Mouse (Mus musculus): Measurements from ENCODE around the gene Tuba8. TPM values are rescaled to one million over a fixed set of nuclear protein-coding genes. Genes with fewer than 3 reads are reported as not detected.

The Tuba8 gene
- not detected for total RNA-seq (2023)

DNA sequence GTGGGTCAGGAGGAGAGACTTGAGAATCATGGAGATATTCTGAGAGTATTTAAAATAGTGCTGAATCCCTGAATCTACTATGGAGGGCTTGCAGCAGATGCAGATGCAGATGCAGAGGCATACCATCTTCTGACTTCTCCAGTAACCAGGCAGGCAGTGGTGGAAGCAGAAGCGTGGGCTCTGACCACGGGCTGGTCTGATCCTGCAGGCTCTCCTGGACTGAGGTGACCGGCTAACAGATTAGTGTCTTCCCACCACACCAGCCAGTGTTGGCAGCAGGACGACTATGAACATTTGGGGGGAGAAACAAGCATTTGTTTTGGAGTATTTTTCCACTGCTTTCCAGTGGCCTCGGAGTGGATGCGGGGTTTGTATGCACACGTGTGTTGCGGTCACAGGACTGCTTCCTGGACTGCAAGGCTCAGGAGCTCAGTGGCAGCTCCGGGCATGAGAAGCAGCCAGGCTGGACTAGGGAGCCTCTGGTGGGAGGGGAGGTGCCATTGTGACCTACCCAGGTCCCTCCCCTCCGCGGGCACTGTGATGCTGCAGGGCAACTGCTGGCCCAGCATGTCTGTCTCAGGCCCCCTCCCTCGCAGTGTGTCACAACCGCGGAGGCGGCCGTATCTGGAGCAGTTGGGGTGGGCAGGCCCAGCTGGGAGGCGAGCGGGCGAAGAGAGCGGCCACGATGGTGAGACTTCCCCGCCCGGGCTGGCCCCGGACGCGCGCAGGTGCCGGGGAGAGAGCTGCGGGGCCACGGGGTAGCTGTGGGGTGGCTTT lies at the start of gene Tuba8:
TSS of gene Tuba8 (plus strand) at position 548 of the 777 bp plus-strand sequence.

DNA sequence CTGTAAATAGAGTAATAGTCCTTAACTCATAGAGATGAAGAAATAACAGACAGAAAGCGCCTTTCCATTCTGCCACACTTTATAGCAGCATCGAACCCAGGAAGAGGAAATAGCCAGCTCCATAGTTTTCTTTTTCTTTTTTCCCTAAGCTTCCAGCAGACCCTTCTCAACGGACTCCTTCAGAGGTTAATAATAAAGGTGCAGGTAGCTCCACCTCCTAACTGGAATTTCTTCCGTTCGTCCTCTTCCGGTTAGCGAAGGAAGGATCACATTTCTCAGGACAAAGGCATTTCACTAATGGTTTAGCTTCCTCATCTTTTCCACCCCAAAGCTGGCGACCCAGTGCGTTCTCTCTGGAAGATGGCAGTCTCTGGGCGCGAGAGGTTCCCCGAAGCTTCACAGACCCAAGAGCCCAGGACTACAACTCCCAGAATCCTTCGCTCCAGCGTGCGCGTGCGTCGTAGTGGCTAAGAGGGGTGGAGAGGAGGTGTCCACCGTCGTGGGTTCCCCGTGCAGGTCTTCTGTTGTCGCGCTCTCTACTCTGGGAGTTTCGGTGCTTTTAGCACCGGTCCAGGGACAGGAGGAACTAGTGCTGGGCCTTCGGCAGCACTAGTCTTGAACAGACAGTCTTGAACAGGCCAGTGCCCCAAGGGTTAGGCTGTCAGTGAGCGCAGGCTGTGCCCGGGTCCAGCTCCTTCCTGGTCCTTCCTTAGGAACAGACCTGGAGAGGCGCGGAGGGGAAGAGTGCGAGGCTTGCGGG lies 26.9 kb upstream of the Tuba8 start, which contains the start of gene Pex26:
TSS of gene Pex26 (plus strand) at position 254 of the 760 bp plus-strand sequence.

DNA sequence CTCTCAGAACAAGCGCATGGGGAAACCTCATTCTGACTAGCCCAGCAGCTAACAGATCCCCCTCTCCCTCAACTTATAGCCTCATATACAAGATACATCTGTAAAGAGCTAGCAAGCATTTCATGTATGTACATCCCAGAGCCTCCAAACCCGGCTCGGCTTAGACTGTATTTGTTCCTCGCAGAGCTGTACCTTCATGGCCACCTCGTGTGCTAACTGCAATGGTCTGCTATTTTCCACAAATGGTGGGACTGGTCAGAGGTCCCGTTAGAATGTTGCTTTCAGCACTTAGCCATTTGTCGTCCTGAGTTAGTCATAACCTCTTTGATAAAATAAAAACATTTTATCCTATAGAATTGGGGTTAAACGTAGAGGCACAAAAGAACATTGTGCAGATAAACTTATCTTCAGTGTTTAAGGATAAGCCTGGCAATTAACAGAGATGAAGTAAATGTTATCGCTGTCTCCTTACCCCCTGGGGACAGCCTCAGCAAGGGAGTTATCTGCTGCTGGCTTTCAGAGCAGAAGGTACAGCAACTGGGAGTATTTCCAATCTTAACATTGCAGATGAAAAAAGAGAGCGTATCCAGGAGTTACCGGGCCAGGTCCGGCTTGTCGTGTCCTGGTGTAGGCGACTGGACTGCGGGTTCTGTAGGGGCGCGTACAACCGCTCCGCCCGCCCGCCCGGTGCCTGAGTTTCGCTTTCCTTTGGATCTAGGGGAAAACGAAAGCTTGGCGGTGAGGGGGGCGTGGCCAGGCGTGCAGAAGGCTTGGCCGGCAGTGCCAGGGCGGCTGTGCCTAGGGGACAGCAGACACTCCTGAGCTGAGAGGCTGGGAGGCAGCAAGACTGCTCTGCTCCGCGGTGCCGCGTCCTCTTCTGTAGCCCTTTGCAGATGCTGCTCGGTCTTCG lies 34.9 kb downstream of the Tuba8 start, which contains the start of gene Usp18:
TSS of gene Usp18 (plus strand) at position 780 of the 910 bp plus-strand sequence.

Other genes starting within 250 kb of the Tuba8 start
- gene Mical3, start 79.7 kb upstream of the Tuba8 start, total RNA-seq (2023), result 26.8 TPM
- gene Pex26, start 27.0 kb upstream of the Tuba8 start, total RNA-seq (2023), result 7.3 TPM
- gene Usp18, start 35.2 kb downstream of the Tuba8 start, total RNA-seq (2023), result 17.1 TPM
- gene Slc6a13, start 89.5 kb downstream of the Tuba8 start, total RNA-seq (2023), result not detected
- not detected for gene Slc6a12, start 132.4 kb downstream of the Tuba8 start, total RNA-seq (2023)